Mouse (Mus musculus): ENCODE results near the gene Lrrfip1. TPM values are rescaled to one million over a fixed set of nuclear protein-coding genes. Genes with fewer than 3 reads are reported as not detected.

The Lrrfip1 gene
- polyA plus RNA-seq, 1 experiment from 2014 or later, result 33.9 TPM

DNA sequence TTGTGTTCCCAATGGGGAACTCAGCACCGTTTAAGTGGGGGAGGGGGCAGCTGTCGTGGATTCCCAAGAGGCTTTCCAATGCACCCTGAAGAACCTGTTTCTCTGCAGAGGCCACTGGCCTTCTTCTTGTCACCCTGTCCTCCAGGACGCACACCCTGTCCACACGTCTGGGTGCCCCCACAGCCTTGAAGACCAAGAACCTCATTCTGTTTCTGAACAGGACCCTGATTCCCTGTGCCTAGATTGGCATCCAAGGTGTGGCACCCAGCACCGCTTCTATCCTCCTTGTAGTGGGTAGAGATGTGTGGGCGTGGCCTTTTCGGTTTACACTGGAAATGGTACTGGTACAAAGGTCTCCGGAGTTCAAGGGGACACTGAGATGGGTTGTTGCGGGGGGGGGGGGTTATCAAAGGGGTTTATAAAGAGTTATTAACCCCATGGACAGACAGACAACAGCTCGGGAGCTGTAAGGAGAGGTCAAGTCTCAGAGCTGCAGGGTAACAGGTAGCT is 28.6 kb upstream of the Lrrfip1 start:
- Histone ChIP-seq H3K27me3 (peaks cover 3% of the 10 kb centered on the region; the same call in 1 of the 2 replicates), H3K9ac (no peak overlapping the region), H3K4me3 (no peak overlapping the region), H3K27ac (no peak overlapping the region; the same call in 1 of the 2 replicates), H3K36me3 (no peaks in the 10 kb centered on the region), H3K4me2 (0 out of 2 replicates have a peak overlapping the region, but pooled peaks have one; percentile 36), H3K9me3 (no peaks in the 10 kb centered on the region), H3K4me1 (peaks cover 51% of the 10 kb centered on the region)
- no peak for ATAC-seq (ENCODE audit: insufficient number of reproducible peaks, insufficient read depth, low FRiP score, low TSS enrichment, low read depth)
- 72% methylated on average over 10 of the region's 10 CpGs for WGBS

DNA sequence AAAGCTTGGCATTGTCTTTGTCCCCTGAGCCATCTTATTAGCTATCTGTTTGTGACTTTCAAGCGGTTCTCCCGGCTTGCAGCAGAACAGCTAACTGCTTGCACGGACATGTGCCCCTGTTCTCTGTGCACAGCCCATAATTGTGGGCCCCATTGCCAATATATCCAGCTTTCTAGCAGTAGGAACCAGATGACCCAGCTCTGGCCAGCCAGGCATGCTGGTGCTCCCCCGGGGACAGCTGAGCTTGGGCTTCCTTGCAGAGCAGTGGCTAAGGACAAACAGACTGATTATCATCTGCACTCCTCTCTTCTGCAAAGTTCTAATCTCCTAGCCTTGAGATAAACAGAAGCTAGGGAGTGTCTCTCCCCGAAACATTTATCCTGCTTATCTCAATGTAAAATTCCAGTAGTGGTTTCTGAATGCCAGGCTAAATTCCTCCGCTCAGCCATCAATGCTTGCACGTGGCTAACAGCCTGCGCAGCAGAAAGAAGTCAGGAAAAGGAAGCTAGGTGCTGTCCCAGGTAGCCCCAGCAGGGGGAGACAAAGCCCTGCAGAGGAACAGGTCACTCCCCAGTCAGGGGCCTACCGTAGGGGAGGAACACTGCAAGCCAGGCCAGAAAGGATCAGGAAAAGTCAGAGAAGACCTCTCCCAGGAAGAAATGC is 25.5 kb upstream of the Lrrfip1 start:
- WGBS, result 10% methylated on average over 9 of the region's 9 CpGs
- Histone ChIP-seq H3K4me2 (peak overlapping the region; percentile 26), H3K4me3 (no peak overlapping the region), H3K9me3 (no peaks in the 10 kb centered on the region), H3K9ac (peak overlapping the region; percentile 56), H3K27me3 (peaks cover 3% of the 10 kb centered on the region; the same call in 1 of the 2 replicates), H3K36me3 (no peaks in the 10 kb centered on the region), H3K4me1 (peaks cover 45% of the 10 kb centered on the region), H3K27ac (0 out of 2 replicates have a peak overlapping the region, but pooled peaks have one; percentile 44)
- peak; percentile 23; the same call in 1 of the 2 replicates for ATAC-seq (ENCODE audit: insufficient number of reproducible peaks, insufficient read depth, low FRiP score, low TSS enrichment, low read depth)

DNA sequence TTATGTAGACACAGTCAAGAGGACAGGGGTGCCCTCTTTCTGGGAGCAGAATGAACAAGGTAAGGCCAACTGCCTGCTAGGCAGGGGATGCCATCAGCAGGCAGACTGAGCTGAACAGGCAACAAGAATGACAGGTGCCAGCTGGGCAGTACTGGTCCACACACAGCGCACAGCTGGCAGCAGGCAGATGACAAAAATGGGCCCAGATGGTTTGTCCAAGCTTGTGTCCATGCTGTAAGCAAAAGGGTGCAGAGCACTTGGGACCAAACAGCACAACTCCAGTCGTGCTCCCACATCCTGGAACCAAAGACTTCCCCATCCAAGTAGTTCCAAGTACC is 25.0 kb upstream of the Lrrfip1 start:
- no peaks in the 10 kb centered on the region for H3K36me3 ChIP-seq
- peaks cover 3% of the 10 kb centered on the region; the same call in 1 of the 2 replicates for H3K27me3 ChIP-seq
- H3K9me3 ChIP-seq, result no peaks in the 10 kb centered on the region
- no peak for ATAC-seq (ENCODE audit: insufficient number of reproducible peaks, insufficient read depth, low FRiP score, low TSS enrichment, low read depth)
- no peak overlapping the region for H3K4me3 ChIP-seq
- no peak overlapping the region for H3K27ac ChIP-seq
- H3K4me2 ChIP-seq, result peak overlapping the region; percentile 26; the same call in 1 of the 2 replicates
- WGBS, result 90% methylated on average over 2 of the region's 2 CpGs
- H3K4me1 ChIP-seq, result peaks cover 44% of the 10 kb centered on the region
- peak overlapping the region; percentile 56 for H3K9ac ChIP-seq

GRCm38 (mm10) chr1:90974906-90975649 is 23.5 kb upstream of the Lrrfip1 start:
- peak overlapping the region; percentile 46 for H3K9ac ChIP-seq
- peaks cover 3% of the 10 kb centered on the region; the same call in 1 of the 2 replicates for H3K27me3 ChIP-seq
- no peak for ATAC-seq (ENCODE audit: insufficient number of reproducible peaks, insufficient read depth, low FRiP score, low TSS enrichment, low read depth)
- no peaks in the 10 kb centered on the region for H3K36me3 ChIP-seq
- H3K4me1 ChIP-seq, result peaks cover 29% of the 10 kb centered on the region
- H3K9me3 ChIP-seq, result no peaks in the 10 kb centered on the region
- no peak overlapping the region for H3K27ac ChIP-seq
- H3K4me2 ChIP-seq, result peak overlapping the region; percentile 32
- WGBS, result 16% methylated on average over 12 of the region's 12 CpGs
- H3K4me3 ChIP-seq, result no peak overlapping the region

DNA sequence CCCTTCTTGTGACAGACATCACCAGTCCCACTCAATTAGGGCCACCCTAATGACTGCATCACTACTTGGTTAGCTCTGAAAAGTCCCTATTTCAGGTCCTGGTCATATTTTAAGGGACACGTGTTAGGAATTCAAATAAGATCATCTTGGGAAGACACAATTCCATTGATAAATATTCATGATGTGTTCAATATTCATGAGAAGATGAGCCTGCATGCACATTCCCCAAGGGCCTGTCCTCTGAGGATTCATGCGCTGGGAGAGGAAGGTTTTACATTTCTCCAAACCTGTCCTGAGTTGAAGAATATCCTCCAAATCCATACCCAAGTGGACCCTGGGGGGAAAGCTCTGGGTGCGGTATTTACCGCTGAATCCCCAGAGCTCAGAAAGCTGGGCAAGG is 22.6 kb upstream of the Lrrfip1 start:
- H3K4me1 ChIP-seq, result peaks cover 32% of the 10 kb centered on the region
- no peaks in the 10 kb centered on the region for H3K36me3 ChIP-seq
- H3K9me3 ChIP-seq, result no peaks in the 10 kb centered on the region
- H3K4me3 ChIP-seq, result no peak overlapping the region
- peaks cover 3% of the 10 kb centered on the region; the same call in 1 of the 2 replicates for H3K27me3 ChIP-seq
- no peak overlapping the region for H3K4me2 ChIP-seq
- 77% methylated on average over 4 of the region's 4 CpGs for WGBS
- no peak overlapping the region for H3K9ac ChIP-seq
- ATAC-seq (ENCODE audit: insufficient number of reproducible peaks, insufficient read depth, low FRiP score, low TSS enrichment, low read depth), result no peak
- H3K27ac ChIP-seq, result no peak overlapping the region

GRCm38 (mm10) chr1:90980638-90981330 is 17.8 kb upstream of the Lrrfip1 start:
- no peaks in the 10 kb centered on the region for H3K9me3 ChIP-seq
- no peak for ATAC-seq (ENCODE audit: insufficient number of reproducible peaks, insufficient read depth, low FRiP score, low TSS enrichment, low read depth)
- no peaks in the 10 kb centered on the region for H3K36me3 ChIP-seq
- H3K4me3 ChIP-seq, result no peak overlapping the region
- no peak overlapping the region for H3K27ac ChIP-seq
- H3K27me3 ChIP-seq, result no peaks in the 10 kb centered on the region
- no peak overlapping the region for H3K9ac ChIP-seq
- no peak overlapping the region for H3K4me2 ChIP-seq
- WGBS, result 55% methylated on average over 10 of the region's 10 CpGs
- H3K4me1 ChIP-seq, result 0 out of 2 replicates have a peak, but pooled peaks cover 3% of the 10 kb centered on the region

DNA sequence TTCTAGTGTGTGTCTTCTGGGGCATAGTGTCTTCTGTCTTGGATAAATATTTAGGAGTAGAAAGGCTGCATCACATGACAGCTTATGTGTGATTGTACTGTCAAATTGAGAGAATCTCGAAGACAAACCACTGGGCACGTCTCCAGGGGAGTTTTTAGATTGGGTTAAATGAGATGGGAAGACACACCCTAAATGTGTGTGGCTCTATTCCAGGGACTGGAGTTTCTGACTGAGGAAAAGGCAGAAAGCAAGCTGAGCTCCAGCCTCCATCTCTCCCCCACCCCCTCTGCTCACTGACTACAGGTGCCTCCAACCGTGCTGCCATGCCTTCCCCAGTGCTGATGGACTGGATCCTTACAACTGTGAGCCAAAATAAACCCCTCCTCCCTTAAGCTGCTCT is 17.2 kb upstream of the Lrrfip1 start:
- 65% methylated on average over 3 of the region's 3 CpGs for WGBS

DNA sequence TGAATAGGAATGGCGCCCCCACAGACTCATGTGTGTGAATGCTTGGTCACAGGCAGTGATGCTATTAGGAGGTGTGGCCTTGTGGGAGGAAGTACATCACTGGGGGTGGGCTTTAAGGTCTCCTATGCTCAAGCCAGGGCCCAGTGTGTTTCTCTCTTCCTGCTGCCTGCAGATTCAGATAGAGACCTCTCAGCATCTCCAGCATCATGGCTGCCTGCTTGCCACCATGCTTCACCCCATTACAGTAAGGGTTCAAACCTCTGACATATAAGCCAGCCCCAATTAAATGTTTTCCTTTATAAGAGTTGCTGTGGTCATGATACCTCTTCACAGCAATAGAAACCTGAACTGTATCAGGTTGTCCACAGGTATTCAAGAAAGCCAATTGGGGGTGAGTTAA is 2.6 kb upstream of the Lrrfip1 start:
- Histone ChIP-seq H3K4me1 (peaks cover 22% of the 10 kb centered on the region), H3K27ac (no peak overlapping the region), H3K36me3 (no peaks in the 10 kb centered on the region), H3K9me3 (peaks cover 3% of the 10 kb centered on the region; the same call in 1 of the 2 replicates), H3K27me3 (no peaks in the 10 kb centered on the region), H3K4me2 (no peak overlapping the region), H3K4me3 (no peak overlapping the region), H3K9ac (no peak overlapping the region)
- 84% methylated on average over 1 of the region's 1 CpGs for WGBS
- ATAC-seq (ENCODE audit: insufficient number of reproducible peaks, insufficient read depth, low FRiP score, low TSS enrichment, low read depth), result no peak

More for the DNA sequence above, 17.2 kb upstream of the Lrrfip1 start:
- Histone ChIP-seq H3K27me3 (no peaks in the 10 kb centered on the region), H3K9ac (no peak overlapping the region), H3K4me1 (0 out of 2 replicates have a peak, but pooled peaks cover 3% of the 10 kb centered on the region), H3K27ac (no peak overlapping the region), H3K4me3 (no peak overlapping the region), H3K36me3 (no peaks in the 10 kb centered on the region), H3K9me3 (no peaks in the 10 kb centered on the region), H3K4me2 (no peak overlapping the region)
- no peak for ATAC-seq (ENCODE audit: insufficient number of reproducible peaks, insufficient read depth, low FRiP score, low TSS enrichment, low read depth)

DNA sequence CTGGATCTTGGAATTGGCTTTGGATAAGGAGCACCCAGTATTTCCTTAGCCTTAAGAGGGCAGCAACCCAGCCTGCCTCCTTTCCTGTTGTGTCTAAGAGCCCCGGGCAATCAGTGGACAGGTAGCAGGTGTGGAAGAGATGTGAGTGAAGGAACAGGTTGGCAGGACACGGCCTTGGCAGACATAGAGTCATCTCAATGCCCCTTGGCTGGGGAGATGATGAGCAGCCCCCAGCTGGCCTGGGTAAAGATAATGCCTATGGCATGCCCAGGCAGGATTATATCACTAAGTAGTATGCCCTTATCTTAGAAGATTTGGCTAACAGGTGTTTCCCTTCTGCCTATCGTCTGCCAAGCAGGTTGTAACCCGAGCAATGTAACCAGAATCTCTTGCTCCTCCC is 1.4 kb upstream of the Lrrfip1 start:
- Histone ChIP-seq H3K4me2 (no peak overlapping the region), H3K9me3 (peaks cover 3% of the 10 kb centered on the region; the same call in 1 of the 2 replicates), H3K4me3 (no peak overlapping the region), H3K27ac (no peak overlapping the region), H3K36me3 (no peaks in the 10 kb centered on the region), H3K27me3 (no peaks in the 10 kb centered on the region), H3K4me1 (peaks cover 29% of the 10 kb centered on the region), H3K9ac (no peak overlapping the region)
- 63% methylated on average over 4 of the region's 4 CpGs for WGBS
- ATAC-seq (ENCODE audit: insufficient number of reproducible peaks, insufficient read depth, low FRiP score, low TSS enrichment, low read depth), result no peak

GRCm38 (mm10) chr1:90997641-90998040 is 896 bp upstream of the Lrrfip1 start:
- peak overlapping the region; percentile 99; the same call in 1 of the 2 replicates for H3K4me2 ChIP-seq
- H3K27ac ChIP-seq, result no peak overlapping the region
- peak overlapping the region; percentile 81; the same call in 1 of the 2 replicates for H3K4me3 ChIP-seq
- peaks cover 30% of the 10 kb centered on the region for H3K4me1 ChIP-seq
- H3K9ac ChIP-seq, result no peak overlapping the region; the same call in 1 of the 2 replicates
- peaks cover 3% of the 10 kb centered on the region; the same call in 1 of the 2 replicates for H3K9me3 ChIP-seq
- H3K27me3 ChIP-seq, result no peaks in the 10 kb centered on the region
- ATAC-seq (ENCODE audit: insufficient number of reproducible peaks, insufficient read depth, low FRiP score, low TSS enrichment, low read depth), result no peak
- H3K36me3 ChIP-seq, result no peaks in the 10 kb centered on the region
- 83% methylated on average over 5 of the region's 5 CpGs for WGBS

All from embryonic facial prominence, embryonic 13.5 days (tissue).